Mouse (Mus musculus) lung, adult 10 weeks (tissue): ENCODE measurements around the gene Tlcd1. TPM values are rescaled to one million over a fixed set of nuclear protein-coding genes. Genes with fewer than 3 reads are reported as not detected.

Experiments
- polyA plus RNA-seq: library from polyadenylated mRNA; stranded (reverse); fragments of 350-450 nt; fragmentation: Illumina TruSeq; extraction: RNeasy Lipid Tissue Mini Kit (QIAGEN cat#74804); gene quantifications from one replicate; pipeline ENCODE4 v1.2.3, GENCODE M21; 2014; ENCODE audit warnings: low read depth, low replicate concordance; ENCODE audit not compliant: insufficient read depth

Gene Tlcd1
- polyA plus RNA-seq: 10.2 TPM

DNA sequence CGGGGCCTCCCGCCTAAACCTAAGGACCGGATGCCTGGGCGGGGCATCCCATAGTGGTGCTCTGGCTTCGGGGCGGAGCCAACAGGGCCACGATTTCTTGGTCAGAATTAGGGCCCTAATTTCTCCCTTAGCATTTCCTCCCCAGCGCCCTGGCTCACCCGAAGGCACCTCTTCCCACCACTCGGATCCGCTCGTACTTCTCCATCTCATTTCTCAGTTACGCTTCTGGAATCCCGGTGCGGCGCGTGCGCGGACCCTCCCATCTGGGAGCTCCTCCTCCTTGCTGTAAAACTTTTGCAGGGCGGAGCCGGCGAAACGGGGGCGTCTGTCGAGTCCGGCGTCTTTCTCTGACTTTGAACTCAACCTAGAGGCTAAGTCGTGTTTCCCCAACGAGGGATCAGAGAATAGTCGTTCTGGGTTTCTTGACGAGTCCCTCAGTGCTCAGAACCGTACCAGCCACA is at the start of gene Tlcd1, which contains the start of gene Nek8:
TSS of gene Tlcd1 (plus strand) at position 310 of the 461 bp plus-strand sequence.
TSS of gene Nek8 (minus strand) at position 274 of the 461 bp plus-strand sequence.

GRCm38 (mm10) chr11:78164924-78165760 is 11.4 kb upstream of the Tlcd1 start, which contains the start of gene Traf4:
Gene Traf4 (minus strand): TSS chr11:78165589.

GRCm38 (mm10) chr11:78182961-78183844 is 6.7 kb downstream of the Tlcd1 start, which contains the start of gene Rpl23a:
Gene Rpl23a (minus strand): TSS chr11:78183584.

DNA sequence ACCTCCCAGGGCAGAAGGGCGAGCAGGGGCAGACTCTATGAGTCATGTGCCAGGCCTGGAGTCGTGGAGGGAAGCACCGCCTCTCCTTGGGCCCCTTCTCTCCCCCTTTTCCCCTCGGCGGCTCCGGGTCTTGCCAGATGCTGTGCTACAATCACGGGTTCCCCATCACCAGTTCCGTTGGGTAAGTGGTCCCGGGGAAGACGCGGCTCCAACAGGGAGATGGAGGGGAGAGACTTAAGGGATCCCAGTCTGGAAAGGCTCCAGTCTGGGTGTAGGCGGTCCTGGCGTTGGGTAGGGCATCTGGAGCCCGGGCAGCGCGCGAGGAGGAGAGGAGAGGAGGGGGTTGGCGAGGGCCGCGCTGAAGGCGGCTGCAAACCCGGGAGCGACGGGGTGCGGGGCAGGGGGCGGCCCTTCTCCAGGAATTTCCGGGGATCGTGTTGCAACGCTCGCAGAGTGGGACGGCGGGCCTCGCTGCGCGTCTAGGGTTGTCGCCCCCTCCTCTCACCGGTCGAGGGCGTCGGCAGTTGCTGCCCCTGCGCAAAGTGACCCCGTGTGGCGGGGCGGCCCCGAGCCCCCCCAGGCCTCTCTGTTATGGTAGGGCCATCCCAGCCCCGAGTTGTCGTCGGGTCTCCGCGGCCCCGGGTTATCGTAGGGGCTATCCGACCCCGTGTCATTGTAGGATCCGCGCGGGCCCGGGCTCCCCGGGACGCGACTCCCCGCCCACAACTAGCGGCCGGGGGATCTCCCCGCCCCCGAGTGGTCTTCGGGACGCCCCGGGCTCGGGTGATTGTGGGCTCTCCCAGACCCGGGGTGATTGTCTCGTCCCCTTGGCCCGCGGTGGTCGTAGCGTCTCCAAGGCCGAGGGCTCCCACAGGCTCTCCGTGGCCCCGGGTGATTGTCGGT is 12.1 kb downstream of the Tlcd1 start, which contains the start of gene Rab34:
TSS of gene Rab34 (plus strand) at position 100 of the 903 bp plus-strand sequence.

DNA sequence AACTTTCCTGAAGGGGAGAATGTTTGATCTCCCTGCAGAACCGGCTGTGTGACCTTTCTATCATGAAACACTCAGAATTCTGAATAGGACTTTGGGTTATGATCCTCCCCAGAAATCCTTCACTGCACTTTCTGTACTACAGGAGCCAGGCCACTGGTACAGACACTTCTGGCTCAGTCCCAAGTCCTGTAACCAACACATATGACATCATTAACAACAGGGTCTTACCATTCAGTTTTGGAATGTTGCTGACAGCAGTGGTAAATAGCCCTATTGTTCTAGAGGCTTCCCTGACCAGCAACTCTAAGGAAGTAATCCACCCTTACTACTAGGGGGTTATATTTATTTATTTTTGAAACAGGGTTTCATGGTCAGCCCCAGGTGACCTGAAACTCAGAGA is 16.6 kb downstream of the Tlcd1 start, which contains the start of gene Proca1:
TSS of gene Proca1 (plus strand) at position 280 of the 400 bp plus-strand sequence.

Other genes starting within 250 kb of the Tlcd1 start
- gene Sez6, start 245.9 kb upstream of the Tlcd1 start, polyA plus RNA-seq: not detected
- 15.7 TPM for gene Phf12, start 194.0 kb upstream of the Tlcd1 start, polyA plus RNA-seq
- gene Dhrs13, start 144.4 kb upstream of the Tlcd1 start, polyA plus RNA-seq: 8.8 TPM
- gene Flot2, start 138.8 kb upstream of the Tlcd1 start, polyA plus RNA-seq: 43.6 TPM
- 11.6 TPM for gene Eral1, start 96.3 kb upstream of the Tlcd1 start, polyA plus RNA-seq
- 5.8 TPM for gene Fam222b, start 82.1 kb upstream of the Tlcd1 start, polyA plus RNA-seq
- 10.4 TPM for gene Traf4, start 11.1 kb upstream of the Tlcd1 start, polyA plus RNA-seq
- 6.4 TPM for gene Nek8, start within 50 bp of the Tlcd1 start, polyA plus RNA-seq
- 2,050 TPM for gene Rpl23a, start 6.9 kb downstream of the Tlcd1 start, polyA plus RNA-seq
- gene Rab34, start 11.7 kb downstream of the Tlcd1 start, polyA plus RNA-seq: 29.1 TPM
- 6.4 TPM for gene Proca1, start 16.7 kb downstream of the Tlcd1 start, polyA plus RNA-seq
- gene Sdf2, start 69.0 kb downstream of the Tlcd1 start, polyA plus RNA-seq: 85.1 TPM
- 17.9 TPM for gene Supt6, start 69.3 kb downstream of the Tlcd1 start, polyA plus RNA-seq
- 32.5 TPM for gene 2610507B11Rik, start 85.0 kb downstream of the Tlcd1 start, polyA plus RNA-seq
- not detected for gene BC030499, start 114.1 kb downstream of the Tlcd1 start, polyA plus RNA-seq
- gene Spag5, start 124.8 kb downstream of the Tlcd1 start, polyA plus RNA-seq: 0.42 TPM
- gene Aldoc, start 146.3 kb downstream of the Tlcd1 start, polyA plus RNA-seq: 6.4 TPM
- 24.9 TPM for gene Pigs, start 151.7 kb downstream of the Tlcd1 start, polyA plus RNA-seq
- gene Unc119, start 166.8 kb downstream of the Tlcd1 start, polyA plus RNA-seq: 40.3 TPM
- not detected for gene Foxn1, start 209.8 kb downstream of the Tlcd1 start, polyA plus RNA-seq
- 0.40 TPM for gene Slc13a2, start 245.5 kb downstream of the Tlcd1 start, polyA plus RNA-seq